Mouse (Mus musculus): Measurements from ENCODE around the gene Tnfaip8l3. TPM values are rescaled to one million over a fixed set of nuclear protein-coding genes. Genes with fewer than 3 reads are reported as not detected.

Tnfaip8l3 gene
- polyA plus RNA-seq (2014; fragmentation: Nextera tagmentation; extraction: Ambion mirVana): 0.19 and 0.31 TPM in 2 replicates

DNA sequence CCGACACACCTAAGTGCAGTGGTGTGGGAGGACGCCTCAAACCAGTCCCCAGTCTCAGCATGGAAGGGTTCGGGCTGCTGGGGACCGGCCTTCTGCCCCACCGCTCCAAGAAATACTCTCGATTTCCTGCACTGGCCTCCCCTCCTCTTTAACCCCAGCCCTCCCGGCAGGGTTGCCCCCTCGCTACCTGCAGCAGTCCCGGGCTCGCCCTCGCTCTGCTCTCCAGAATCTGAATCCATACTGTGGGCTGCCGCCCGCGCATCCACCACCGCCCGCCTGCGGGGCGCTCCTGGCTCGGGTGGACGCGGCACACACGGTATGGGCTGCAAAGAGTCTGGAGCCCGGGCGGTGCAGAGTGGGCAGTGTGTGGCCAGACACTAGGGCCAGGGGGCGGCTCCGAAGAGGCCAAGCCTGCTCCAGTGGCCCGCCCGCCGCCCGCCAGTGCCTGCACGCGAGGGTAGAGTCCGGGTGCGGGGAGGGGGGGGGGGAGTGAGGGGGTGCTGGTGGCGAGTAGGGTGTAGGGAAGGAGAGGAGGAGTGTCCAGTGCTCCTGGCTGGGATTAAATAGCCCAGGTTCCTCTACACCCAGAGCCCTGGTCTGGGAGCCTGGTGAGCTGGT is at the start of gene Tnfaip8l3:
Gene Tnfaip8l3 (minus strand): TSS at position 357 of the 618 bp plus-strand sequence.
- peak; percentile 94 for ATAC-seq (ENCODE audit: low FRiP score, low TSS enrichment)
- H3K4me2 ChIP-seq (replicated peaks; ENCODE audit: low read depth, low read length): peak within 1 kb of the TSS; percentile 95

DNA sequence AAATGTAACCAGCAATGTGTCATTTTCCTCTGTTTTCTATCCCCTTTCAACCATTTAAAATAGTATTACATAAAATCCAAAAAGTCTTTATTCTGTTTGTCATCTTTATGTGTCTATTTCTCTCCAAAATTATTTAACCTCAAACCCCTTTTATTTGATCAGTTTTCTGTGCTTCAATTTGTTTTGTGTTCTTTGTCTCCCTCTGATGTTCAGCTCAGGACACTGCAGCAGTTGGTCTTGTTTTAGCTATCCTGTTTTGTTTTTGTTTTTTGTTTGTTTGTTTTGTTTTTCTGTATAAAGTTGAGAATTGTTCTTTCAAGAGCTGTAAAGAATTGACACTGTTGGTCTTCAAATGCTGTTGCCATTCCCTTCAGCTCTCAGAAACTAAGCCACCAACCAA is 44.5 kb upstream of the Tnfaip8l3 start:
- no peaks in the 10 kb centered on the region for H3K4me1 ChIP-seq (ENCODE audit: control insufficient read depth, insufficient read depth, low read length)
- H3K9me3 ChIP-seq (ENCODE audit: control insufficient read depth, low read length): no peaks in the 10 kb centered on the region; the same call in 1 of the 2 replicates
- H3K36me3 ChIP-seq (ENCODE audit: control insufficient read depth, insufficient read depth, low read length): no peaks in the 10 kb centered on the region
- H3K4me3 ChIP-seq (ENCODE audit: low read length): no peak overlapping the region
- no peak overlapping the region for H3K27ac ChIP-seq (ENCODE audit: low read depth, low read length)
- ATAC-seq (ENCODE audit: low FRiP score, low TSS enrichment): no peak
- H3K4me2 ChIP-seq (replicated peaks; ENCODE audit: low read depth, low read length): no peak overlapping the region
- H3K9ac ChIP-seq (ENCODE audit: low read depth, low read length): no peak overlapping the region
- H3K27me3 ChIP-seq (ENCODE audit: control insufficient read depth, insufficient read depth, low read length): no peaks in the 10 kb centered on the region

More for the DNA sequence above, at the start of gene Tnfaip8l3:
- Histone ChIP-seq H3K9ac (ENCODE audit: low read depth, low read length) (peak within 1 kb of the TSS; percentile 57), H3K4me3 (ENCODE audit: low read length) (peak within 1 kb of the TSS; percentile 54), H3K4me1 (ENCODE audit: control insufficient read depth, insufficient read depth, low read length) (0 out of 2 replicates have a peak, but pooled peaks cover 3% of the 10 kb centered on the region), H3K9me3 (ENCODE audit: control insufficient read depth, low read length) (no peaks in the 10 kb centered on the region), H3K36me3 (ENCODE audit: control insufficient read depth, insufficient read depth, low read length) (no peaks in the 10 kb centered on the region), H3K27ac (ENCODE audit: low read depth, low read length) (no peak within 1 kb of the TSS), H3K27me3 (ENCODE audit: control insufficient read depth, insufficient read depth, low read length) (peaks cover 13% of the 10 kb centered on the region)
- WGBS: under 1% methylated on average over 34 of the region's 35 CpGs

DNA sequence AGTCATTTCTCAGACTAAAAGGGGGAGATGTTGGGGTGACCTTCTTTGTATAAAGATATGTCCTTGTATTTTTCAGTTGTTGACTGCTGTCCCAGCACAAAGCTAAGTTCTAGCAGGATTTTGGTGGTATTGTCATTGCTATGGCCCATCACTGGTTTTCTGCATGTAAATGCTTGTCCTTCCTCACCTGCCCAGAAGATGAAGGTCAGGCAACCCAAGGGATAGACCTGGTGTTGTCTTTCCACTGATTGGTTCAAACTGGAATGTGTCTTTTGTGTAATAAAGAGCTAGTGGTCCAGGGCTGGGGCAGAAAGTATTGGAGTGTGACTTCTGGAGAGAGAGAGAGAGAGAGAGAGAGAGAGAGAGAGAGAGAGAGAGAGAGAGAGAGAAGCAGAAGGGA is 30.4 kb upstream of the Tnfaip8l3 start:
- H3K4me1 ChIP-seq (ENCODE audit: control insufficient read depth, insufficient read depth, low read length): no peaks in the 10 kb centered on the region
- no peaks in the 10 kb centered on the region for H3K36me3 ChIP-seq (ENCODE audit: control insufficient read depth, insufficient read depth, low read length)
- no peak overlapping the region for H3K4me2 ChIP-seq (replicated peaks; ENCODE audit: low read depth, low read length)

DNA sequence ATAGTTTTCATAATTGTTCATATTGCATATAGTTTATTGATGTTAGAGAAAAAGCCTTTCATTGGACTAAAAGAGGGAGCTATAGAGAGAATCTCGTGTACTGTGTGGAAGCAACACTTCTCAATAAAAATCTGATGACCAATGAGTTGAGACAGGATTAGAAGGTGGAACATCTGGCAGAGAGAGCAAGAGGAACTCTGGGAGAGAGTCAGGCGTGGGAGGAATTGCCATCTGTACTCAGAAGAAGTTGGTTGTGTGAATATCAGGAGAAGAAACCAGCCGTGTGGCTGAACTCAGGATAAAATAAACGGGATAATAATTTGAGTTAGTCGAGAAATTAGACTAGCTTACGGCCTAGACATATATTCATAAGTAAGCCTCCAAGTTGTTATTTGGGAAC is 28.9 kb upstream of the Tnfaip8l3 start:
- H3K9me3 ChIP-seq (ENCODE audit: control insufficient read depth, low read length): no peaks in the 10 kb centered on the region
- H3K36me3 ChIP-seq (ENCODE audit: control insufficient read depth, insufficient read depth, low read length): no peaks in the 10 kb centered on the region
- H3K27ac ChIP-seq (ENCODE audit: low read depth, low read length): no peak overlapping the region
- no peak overlapping the region for H3K4me2 ChIP-seq (replicated peaks; ENCODE audit: low read depth, low read length)
- H3K4me1 ChIP-seq (ENCODE audit: control insufficient read depth, insufficient read depth, low read length): no peaks in the 10 kb centered on the region
- ATAC-seq (ENCODE audit: low FRiP score, low TSS enrichment): no peak
- H3K4me3 ChIP-seq (ENCODE audit: low read length): no peak overlapping the region
- 82% methylated on average over 6 of the region's 6 CpGs for WGBS
- no peak overlapping the region for H3K9ac ChIP-seq (ENCODE audit: low read depth, low read length)
- H3K27me3 ChIP-seq (ENCODE audit: control insufficient read depth, insufficient read depth, low read length): no peaks in the 10 kb centered on the region

More for the DNA sequence above, 30.4 kb upstream of the Tnfaip8l3 start:
- Histone ChIP-seq H3K9me3 (ENCODE audit: control insufficient read depth, low read length) (no peaks in the 10 kb centered on the region), H3K4me3 (ENCODE audit: low read length) (no peak overlapping the region), H3K9ac (ENCODE audit: low read depth, low read length) (no peak overlapping the region), H3K27ac (ENCODE audit: low read depth, low read length) (no peak overlapping the region), H3K27me3 (ENCODE audit: control insufficient read depth, insufficient read depth, low read length) (no peaks in the 10 kb centered on the region)
- ATAC-seq (ENCODE audit: low FRiP score, low TSS enrichment): no peak

GRCm38 (mm10) chr9:54084245-54084644 is 16.1 kb upstream of the Tnfaip8l3 start:
- H3K4me3 ChIP-seq (ENCODE audit: low read length): no peak overlapping the region
- no peak overlapping the region for H3K27ac ChIP-seq (ENCODE audit: low read depth, low read length)
- 81% methylated on average over 3 of the region's 3 CpGs for WGBS
- no peaks in the 10 kb centered on the region for H3K4me1 ChIP-seq (ENCODE audit: control insufficient read depth, insufficient read depth, low read length)
- no peaks in the 10 kb centered on the region for H3K36me3 ChIP-seq (ENCODE audit: control insufficient read depth, insufficient read depth, low read length)
- no peaks in the 10 kb centered on the region for H3K27me3 ChIP-seq (ENCODE audit: control insufficient read depth, insufficient read depth, low read length)
- H3K4me2 ChIP-seq (replicated peaks; ENCODE audit: low read depth, low read length): no peak overlapping the region
- no peak overlapping the region for H3K9ac ChIP-seq (ENCODE audit: low read depth, low read length)
- H3K9me3 ChIP-seq (ENCODE audit: control insufficient read depth, low read length): no peaks in the 10 kb centered on the region
- no peak for ATAC-seq (ENCODE audit: low FRiP score, low TSS enrichment)

DNA sequence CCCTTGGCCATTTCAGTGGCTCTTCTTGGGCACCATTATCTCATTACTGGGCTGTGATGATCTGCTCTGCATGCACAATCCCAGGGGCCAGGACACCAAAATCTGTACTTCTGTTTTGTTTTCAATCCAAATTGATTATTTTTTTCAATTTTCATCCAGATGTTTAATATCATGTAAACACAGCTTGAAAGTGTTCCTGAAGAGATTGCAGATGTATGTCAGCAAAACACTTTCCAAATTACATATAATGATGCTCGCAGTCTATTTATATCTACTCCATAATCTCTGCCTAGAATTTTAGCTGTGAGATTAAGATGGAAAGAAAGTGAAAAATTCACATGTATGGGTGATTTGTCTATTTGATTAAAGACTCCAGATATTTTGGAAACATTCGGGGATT is 9.6 kb upstream of the Tnfaip8l3 start:
- ATAC-seq (ENCODE audit: low FRiP score, low TSS enrichment): no peak
- WGBS: 88% methylated on average over 2 of the region's 2 CpGs
- H3K4me1 ChIP-seq (ENCODE audit: control insufficient read depth, insufficient read depth, low read length): no peaks in the 10 kb centered on the region

GRCm38 (mm10) chr9:54074901-54075300 is 6.7 kb upstream of the Tnfaip8l3 start:
- Histone ChIP-seq H3K36me3 (ENCODE audit: control insufficient read depth, insufficient read depth, low read length) (no peaks in the 10 kb centered on the region), H3K9ac (ENCODE audit: low read depth, low read length) (no peak overlapping the region), H3K27ac (ENCODE audit: low read depth, low read length) (no peak overlapping the region), H3K4me3 (ENCODE audit: low read length) (no peak overlapping the region), H3K4me1 (ENCODE audit: control insufficient read depth, insufficient read depth, low read length) (no peaks in the 10 kb centered on the region), H3K9me3 (ENCODE audit: control insufficient read depth, low read length) (no peaks in the 10 kb centered on the region), H3K27me3 (ENCODE audit: control insufficient read depth, insufficient read depth, low read length) (no peaks in the 10 kb centered on the region; the same call in 1 of the 2 replicates), H3K4me2 (replicated peaks; ENCODE audit: low read depth, low read length) (no peak overlapping the region)
- 69% methylated on average over 3 of the region's 3 CpGs for WGBS
- no peak for ATAC-seq (ENCODE audit: low FRiP score, low TSS enrichment)

More for the DNA sequence above, 9.6 kb upstream of the Tnfaip8l3 start:
- Histone ChIP-seq H3K36me3 (ENCODE audit: control insufficient read depth, insufficient read depth, low read length) (no peaks in the 10 kb centered on the region), H3K9me3 (ENCODE audit: control insufficient read depth, low read length) (no peaks in the 10 kb centered on the region), H3K4me3 (ENCODE audit: low read length) (no peak overlapping the region), H3K27me3 (ENCODE audit: control insufficient read depth, insufficient read depth, low read length) (no peaks in the 10 kb centered on the region), H3K9ac (ENCODE audit: low read depth, low read length) (no peak overlapping the region), H3K27ac (ENCODE audit: low read depth, low read length) (no peak overlapping the region), H3K4me2 (replicated peaks; ENCODE audit: low read depth, low read length) (no peak overlapping the region)

DNA sequence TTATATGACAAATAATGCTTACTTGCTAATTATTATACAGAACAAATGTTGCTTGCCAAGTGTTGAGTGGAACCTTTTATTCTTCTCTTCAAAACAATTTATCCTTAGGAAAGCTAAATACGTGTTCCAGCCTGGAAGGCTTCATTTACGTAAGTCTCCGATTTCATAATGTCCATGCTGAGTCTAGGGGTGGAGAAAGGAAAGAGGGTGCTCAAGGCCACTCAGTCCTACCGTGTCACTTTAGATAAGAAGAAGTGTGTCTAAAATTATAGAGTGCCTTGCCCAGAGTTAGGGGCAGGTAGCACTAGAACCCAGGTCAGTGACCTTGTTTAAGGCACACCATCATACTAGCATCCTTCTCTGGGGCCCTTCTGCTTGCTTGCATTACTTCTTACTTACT is 5.5 kb upstream of the Tnfaip8l3 start:
- Histone ChIP-seq H3K4me1 (ENCODE audit: control insufficient read depth, insufficient read depth, low read length) (0 out of 2 replicates have a peak, but pooled peaks cover 3% of the 10 kb centered on the region), H3K9me3 (ENCODE audit: control insufficient read depth, low read length) (no peaks in the 10 kb centered on the region), H3K4me3 (ENCODE audit: low read length) (no peak overlapping the region), H3K4me2 (replicated peaks; ENCODE audit: low read depth, low read length) (no peak overlapping the region), H3K27me3 (ENCODE audit: control insufficient read depth, insufficient read depth, low read length) (no peaks in the 10 kb centered on the region; the same call in 1 of the 2 replicates), H3K9ac (ENCODE audit: low read depth, low read length) (no peak overlapping the region), H3K36me3 (ENCODE audit: control insufficient read depth, insufficient read depth, low read length) (no peaks in the 10 kb centered on the region), H3K27ac (ENCODE audit: low read depth, low read length) (no peak overlapping the region)
- no peak for ATAC-seq (ENCODE audit: low FRiP score, low TSS enrichment)
- WGBS: 78% methylated on average over 4 of the region's 4 CpGs

DNA sequence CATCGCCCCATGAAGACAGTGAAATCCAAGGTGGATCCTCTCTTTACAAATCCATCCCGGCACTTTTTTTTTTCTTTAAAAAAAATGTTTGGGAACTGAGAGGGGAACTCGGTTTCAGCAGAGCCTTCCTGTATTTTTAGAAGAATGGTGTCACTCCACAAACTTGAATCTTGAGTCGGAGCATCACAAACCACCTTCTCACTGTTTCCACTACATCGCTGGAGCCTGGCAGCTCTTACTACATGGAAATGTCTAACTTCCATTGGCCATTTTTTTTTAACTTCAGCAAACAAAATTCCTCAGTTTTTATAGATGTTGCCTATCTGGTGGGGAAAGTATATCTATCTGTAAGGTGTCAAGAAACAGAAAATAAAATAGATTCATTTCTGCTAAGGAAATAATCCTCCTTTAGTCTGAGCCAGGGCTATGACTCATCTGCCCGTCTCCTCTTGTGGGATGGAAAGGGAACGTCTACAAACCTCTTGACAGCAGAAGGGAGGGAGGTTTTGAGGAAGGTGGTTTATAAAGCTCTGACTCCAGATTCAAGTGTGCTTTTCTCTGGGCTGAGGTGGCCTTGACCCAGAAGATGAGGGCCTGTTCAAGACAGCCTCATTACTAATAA is 3.4 kb upstream of the Tnfaip8l3 start:
- Histone ChIP-seq H3K4me2 (replicated peaks; ENCODE audit: low read depth, low read length) (no peak overlapping the region), H3K27ac (ENCODE audit: low read depth, low read length) (no peak overlapping the region), H3K36me3 (ENCODE audit: control insufficient read depth, insufficient read depth, low read length) (no peaks in the 10 kb centered on the region), H3K27me3 (ENCODE audit: control insufficient read depth, insufficient read depth, low read length) (peaks cover 13% of the 10 kb centered on the region), H3K4me3 (ENCODE audit: low read length) (no peak overlapping the region), H3K9me3 (ENCODE audit: control insufficient read depth, low read length) (no peaks in the 10 kb centered on the region), H3K9ac (ENCODE audit: low read depth, low read length) (no peak overlapping the region), H3K4me1 (ENCODE audit: control insufficient read depth, insufficient read depth, low read length) (0 out of 2 replicates have a peak, but pooled peaks cover 3% of the 10 kb centered on the region)
- ATAC-seq (ENCODE audit: low FRiP score, low TSS enrichment): no peak
- whole genome bisulfite sequencing: 74% methylated on average over 7 of the region's 7 CpGs
